Mouse (Mus musculus): ENCODE results near the gene Hsdl1. TPM values are rescaled to one million over a fixed set of nuclear protein-coding genes. Genes with fewer than 3 reads are reported as not detected.

Gene Hsdl1
- polyA plus RNA-seq, 1 experiment from 2014 or later, result 26.8 TPM

DNA sequence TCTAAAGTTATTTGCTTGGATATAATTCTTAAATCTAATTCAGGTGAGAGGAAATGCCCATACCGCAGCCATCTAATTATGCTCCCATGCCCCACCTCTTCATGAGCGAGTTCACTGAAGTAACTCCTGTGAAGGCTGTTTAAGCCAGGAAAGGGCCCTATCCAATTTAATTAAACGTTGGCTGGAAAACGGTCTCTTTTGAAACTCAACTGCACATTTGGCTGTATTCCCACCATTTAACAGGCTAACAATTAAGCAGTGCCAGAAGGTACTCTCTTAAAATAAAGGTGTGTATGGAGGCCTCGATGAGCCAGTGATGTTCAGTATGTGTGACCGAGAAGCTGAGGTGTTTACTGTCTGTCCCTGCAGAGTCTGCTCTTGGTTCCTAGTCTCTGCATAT lies 19.1 kb downstream of the Hsdl1 start:
- Histone ChIP-seq H3K4me3 (ENCODE audit: low read depth, low read length) (no peak overlapping the region), H3K9ac (no peak overlapping the region), H3K4me1 (ENCODE audit: insufficient read depth) (no peaks in the 10 kb centered on the region), H3K27me3 (ENCODE audit: insufficient read depth, low read length) (no peaks in the 10 kb centered on the region), H3K4me2 (no peak overlapping the region), H3K27ac (ENCODE audit: low read depth) (no peak overlapping the region), H3K36me3 (ENCODE audit: insufficient read depth) (0 out of 2 replicates have a peak, but pooled peaks cover 3% of the 10 kb centered on the region), H3K9me3 (ENCODE audit: low read depth, low read length) (no peaks in the 10 kb centered on the region)
- ATAC-seq (ENCODE audit: insufficient read depth) (no peak), DNase-seq (no peak)
- no peak for TF ChIP-seq CTCF (IDR thresholded peaks at IDR 0.05; ENCODE audit: low read depth)
- whole genome bisulfite sequencing, result 87% methylated on average over 6 of the region's 6 CpGs

DNA sequence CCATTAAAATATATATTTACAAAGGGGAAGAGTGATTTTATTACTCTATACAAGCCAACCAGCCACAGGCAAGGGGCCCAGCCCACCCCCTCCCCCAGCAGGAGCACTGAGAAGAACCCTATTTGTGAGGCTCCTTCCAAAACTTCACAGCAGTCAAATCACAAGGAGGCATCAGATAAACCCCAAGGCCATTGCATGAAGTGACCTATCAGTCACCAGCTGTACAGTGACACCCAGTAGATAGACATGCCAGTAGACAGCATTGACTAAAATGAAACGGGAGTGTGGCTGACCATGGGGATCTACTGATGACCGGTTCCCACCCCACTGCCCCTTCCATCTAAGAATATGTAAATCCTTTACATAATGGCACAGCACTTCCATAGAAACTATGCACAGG lies 22.0 kb downstream of the Hsdl1 start:
- 73% methylated on average over 2 of the region's 2 CpGs for WGBS
- no peak overlapping the region for H3K27ac ChIP-seq (ENCODE audit: low read depth)

DNA sequence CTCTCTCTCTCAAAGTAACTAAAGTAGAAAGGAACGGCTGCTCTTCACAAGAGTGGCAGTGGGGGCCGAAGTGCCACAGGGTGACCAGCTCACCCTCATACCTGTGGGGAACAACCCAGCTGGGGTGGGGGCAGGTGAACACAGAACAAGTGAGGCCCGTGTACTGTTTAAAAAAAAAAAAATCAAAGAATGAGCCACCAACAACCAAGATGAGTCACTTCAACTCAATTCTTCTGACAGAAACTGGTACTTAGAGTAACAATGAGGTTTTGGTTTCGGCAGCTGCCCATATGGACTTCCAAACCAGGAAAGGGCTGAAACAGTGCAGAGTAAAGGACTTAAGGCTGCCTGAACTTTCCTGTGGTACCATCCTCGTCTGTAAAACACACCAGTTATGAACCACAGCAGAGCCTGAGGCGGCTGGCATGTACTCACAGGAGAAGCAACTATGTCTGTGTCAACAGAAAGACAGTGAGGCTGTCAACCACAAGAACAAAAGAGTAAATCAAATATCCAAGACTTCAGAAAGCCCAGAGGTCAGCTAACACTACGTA lies 26.3 kb downstream of the Hsdl1 start:
- no peaks in the 10 kb centered on the region for H3K27me3 ChIP-seq (ENCODE audit: insufficient read depth, low read length)
- H3K9ac ChIP-seq, result no peak overlapping the region
- DNase-seq (no peak), ATAC-seq (ENCODE audit: insufficient read depth) (no peak)
- H3K4me2 ChIP-seq, result no peak overlapping the region
- H3K27ac ChIP-seq (ENCODE audit: low read depth), result no peak overlapping the region
- TF ChIP-seq CTCF (IDR thresholded peaks at IDR 0.05; ENCODE audit: low read depth), result no peak
- no peaks in the 10 kb centered on the region for H3K9me3 ChIP-seq (ENCODE audit: low read depth, low read length)
- peaks cover 37% of the 10 kb centered on the region for H3K36me3 ChIP-seq (ENCODE audit: insufficient read depth)
- H3K4me3 ChIP-seq (ENCODE audit: low read depth, low read length), result no peak overlapping the region
- H3K4me1 ChIP-seq (ENCODE audit: insufficient read depth), result no peaks in the 10 kb centered on the region
- 66% methylated on average over 7 of the region's 7 CpGs for WGBS

More for the DNA sequence above, 22.0 kb downstream of the Hsdl1 start:
- DNase-seq (no peak), ATAC-seq (ENCODE audit: insufficient read depth) (no peak)
- Histone ChIP-seq H3K9ac (no peak overlapping the region), H3K36me3 (ENCODE audit: insufficient read depth) (0 out of 2 replicates have a peak, but pooled peaks cover 5% of the 10 kb centered on the region), H3K4me3 (ENCODE audit: low read depth, low read length) (no peak overlapping the region), H3K27me3 (ENCODE audit: insufficient read depth, low read length) (no peaks in the 10 kb centered on the region), H3K4me1 (ENCODE audit: insufficient read depth) (no peaks in the 10 kb centered on the region), H3K9me3 (ENCODE audit: low read depth, low read length) (no peaks in the 10 kb centered on the region), H3K4me2 (no peak overlapping the region)
- TF ChIP-seq CTCF (IDR thresholded peaks at IDR 0.05; ENCODE audit: low read depth), result no peak

DNA sequence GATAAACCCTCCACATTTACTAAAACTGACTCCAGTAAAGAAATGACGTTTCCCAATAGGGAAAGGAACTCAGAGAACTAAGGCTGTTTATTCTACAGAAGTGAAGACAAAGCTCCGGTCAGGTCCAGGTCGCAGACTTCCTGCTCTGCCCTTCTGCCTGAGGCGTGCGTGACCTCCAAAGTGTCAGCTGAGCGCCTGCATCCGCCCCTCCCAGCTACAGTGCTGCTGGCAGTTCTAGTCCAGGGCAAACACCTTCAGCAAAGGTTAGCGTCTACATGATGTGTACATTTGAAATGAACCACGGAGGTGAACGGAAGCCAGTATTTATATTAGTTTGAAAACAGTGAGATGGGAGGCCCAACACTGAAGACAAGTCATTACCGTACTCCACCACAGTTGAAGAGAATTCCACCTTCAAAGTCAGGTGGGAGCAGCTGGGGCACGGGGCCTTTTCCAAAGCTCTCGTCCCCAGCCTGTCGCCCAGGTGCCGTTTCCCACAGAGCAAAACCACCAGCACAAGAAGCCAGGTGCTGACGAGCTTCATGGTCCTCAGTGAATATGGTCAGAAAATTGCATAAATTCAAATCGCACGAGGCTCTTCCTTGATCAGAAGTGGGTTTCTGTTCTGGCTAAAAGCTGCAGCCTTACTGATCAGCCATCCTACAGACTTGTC lies 27.8 kb downstream of the Hsdl1 start:
- WGBS, result 59% methylated on average over 18 of the region's 18 CpGs
- DNase-seq, result peak; percentile 38

DNA sequence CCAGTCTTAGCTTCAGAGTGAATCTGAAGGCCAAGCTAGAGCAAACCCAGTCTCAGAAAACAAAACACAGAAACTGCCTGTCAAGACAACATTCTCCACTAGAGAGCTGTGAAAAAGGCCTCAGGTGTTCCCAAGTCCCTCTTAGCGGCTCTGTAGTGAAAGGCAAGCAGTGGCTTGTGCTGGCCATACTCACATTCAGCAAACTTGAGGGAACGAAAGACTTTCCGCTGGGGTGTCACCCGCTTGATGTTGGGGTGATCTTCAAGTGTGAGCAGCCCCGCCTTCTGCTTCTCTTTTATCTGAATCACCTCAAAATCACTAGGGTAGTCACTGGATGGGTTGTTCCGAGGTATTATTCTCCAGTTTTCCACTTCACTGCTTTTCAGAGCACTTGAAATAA lies 29.2 kb downstream of the Hsdl1 start:
- Histone ChIP-seq H3K27me3 (ENCODE audit: insufficient read depth, low read length) (no peaks in the 10 kb centered on the region), H3K9ac (no peak overlapping the region), H3K36me3 (ENCODE audit: insufficient read depth) (peaks cover 64% of the 10 kb centered on the region), H3K4me1 (ENCODE audit: insufficient read depth) (no peaks in the 10 kb centered on the region), H3K4me3 (ENCODE audit: low read depth, low read length) (no peak overlapping the region), H3K9me3 (ENCODE audit: low read depth, low read length) (no peaks in the 10 kb centered on the region), H3K4me2 (no peak overlapping the region), H3K27ac (ENCODE audit: low read depth) (no peak overlapping the region)
- 92% methylated on average over 6 of the region's 6 CpGs for WGBS
- DNase-seq, result no peak
- no peak for TF ChIP-seq CTCF (IDR thresholded peaks at IDR 0.05; ENCODE audit: low read depth)
- no peak for ATAC-seq (ENCODE audit: insufficient read depth)

More for the DNA sequence above, 27.8 kb downstream of the Hsdl1 start:
- Histone ChIP-seq H3K36me3 (ENCODE audit: insufficient read depth) (peaks cover 51% of the 10 kb centered on the region), H3K9me3 (ENCODE audit: low read depth, low read length) (no peaks in the 10 kb centered on the region), H3K9ac (no peak overlapping the region), H3K4me2 (no peak overlapping the region), H3K4me3 (ENCODE audit: low read depth, low read length) (no peak overlapping the region), H3K27ac (ENCODE audit: low read depth) (no peak overlapping the region), H3K4me1 (ENCODE audit: insufficient read depth) (no peaks in the 10 kb centered on the region), H3K27me3 (ENCODE audit: insufficient read depth, low read length) (no peaks in the 10 kb centered on the region)
- ATAC-seq (ENCODE audit: insufficient read depth), result no peak
- TF ChIP-seq CTCF (IDR thresholded peaks at IDR 0.05; ENCODE audit: low read depth), result no peak

DNA sequence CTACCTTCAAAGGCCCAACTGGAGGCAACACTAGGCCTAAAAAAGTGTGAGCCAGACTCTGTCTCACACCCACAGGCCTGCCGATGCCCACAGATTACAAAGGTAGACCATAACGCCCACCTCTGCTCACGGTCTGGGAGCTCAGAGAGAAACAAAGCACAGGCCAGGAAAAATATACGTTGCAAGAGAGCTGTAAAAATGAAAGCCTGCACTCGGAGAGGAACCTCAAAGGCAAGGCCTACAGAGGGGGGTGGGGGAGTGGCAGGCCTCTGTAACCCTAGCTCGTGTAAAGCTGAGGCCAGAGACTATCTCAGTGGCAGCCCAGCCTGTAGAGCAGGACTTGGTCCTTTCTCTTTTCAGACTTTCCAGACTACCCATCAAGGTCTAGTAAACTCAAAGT lies 29.8 kb downstream of the Hsdl1 start:
- 82% methylated on average over 6 of the region's 6 CpGs for WGBS
- no peak for DNase-seq
- ATAC-seq (ENCODE audit: insufficient read depth), result no peak
- no peak for TF ChIP-seq CTCF (IDR thresholded peaks at IDR 0.05; ENCODE audit: low read depth)
- no peak overlapping the region for H3K27ac ChIP-seq (ENCODE audit: low read depth)
- no peaks in the 10 kb centered on the region for H3K4me1 ChIP-seq (ENCODE audit: insufficient read depth)
- H3K27me3 ChIP-seq (ENCODE audit: insufficient read depth, low read length), result no peaks in the 10 kb centered on the region
- no peaks in the 10 kb centered on the region for H3K9me3 ChIP-seq (ENCODE audit: low read depth, low read length)
- H3K4me3 ChIP-seq (ENCODE audit: low read depth, low read length), result no peak overlapping the region
- H3K36me3 ChIP-seq (ENCODE audit: insufficient read depth), result peaks cover 70% of the 10 kb centered on the region
- no peak overlapping the region for H3K4me2 ChIP-seq
- H3K9ac ChIP-seq, result no peak overlapping the region

DNA sequence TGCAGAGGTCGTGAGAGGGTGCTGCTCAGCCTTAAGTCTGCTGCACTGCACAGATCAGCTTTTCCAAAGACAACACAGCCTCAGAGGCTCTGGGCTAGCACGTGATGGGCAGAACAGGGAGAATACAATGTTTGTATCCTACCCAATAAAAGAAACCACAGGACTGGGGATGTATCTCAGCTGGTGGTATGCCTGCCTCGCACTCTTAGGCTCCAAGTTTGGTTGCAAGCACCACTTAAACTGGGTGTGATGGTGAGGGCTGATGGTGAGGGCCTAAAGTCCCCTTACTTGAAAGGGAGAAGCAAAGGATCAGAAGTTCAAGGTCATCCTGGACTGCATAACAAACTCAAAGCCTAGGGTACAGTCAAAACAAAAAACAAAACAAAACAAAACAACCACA lies 30.4 kb downstream of the Hsdl1 start:
- ATAC-seq (ENCODE audit: insufficient read depth) (no peak), DNase-seq (no peak)
- no peak overlapping the region for H3K4me3 ChIP-seq (ENCODE audit: low read depth, low read length)
- H3K27ac ChIP-seq (ENCODE audit: low read depth), result no peak overlapping the region
- 86% methylated on average over 3 of the region's 3 CpGs for WGBS
- no peaks in the 10 kb centered on the region for H3K4me1 ChIP-seq (ENCODE audit: insufficient read depth)
- no peaks in the 10 kb centered on the region for H3K27me3 ChIP-seq (ENCODE audit: insufficient read depth, low read length)
- H3K36me3 ChIP-seq (ENCODE audit: insufficient read depth), result peaks cover 76% of the 10 kb centered on the region
- no peak overlapping the region for H3K9ac ChIP-seq
- TF ChIP-seq CTCF (IDR thresholded peaks at IDR 0.05; ENCODE audit: low read depth), result no peak
- no peaks in the 10 kb centered on the region for H3K9me3 ChIP-seq (ENCODE audit: low read depth, low read length)
- no peak overlapping the region for H3K4me2 ChIP-seq

All from lung, embryonic 14.5 days (tissue).